Mouse (Mus musculus): ENCODE measurements around the gene Nmnat2.

Gene Nmnat2

DNA sequence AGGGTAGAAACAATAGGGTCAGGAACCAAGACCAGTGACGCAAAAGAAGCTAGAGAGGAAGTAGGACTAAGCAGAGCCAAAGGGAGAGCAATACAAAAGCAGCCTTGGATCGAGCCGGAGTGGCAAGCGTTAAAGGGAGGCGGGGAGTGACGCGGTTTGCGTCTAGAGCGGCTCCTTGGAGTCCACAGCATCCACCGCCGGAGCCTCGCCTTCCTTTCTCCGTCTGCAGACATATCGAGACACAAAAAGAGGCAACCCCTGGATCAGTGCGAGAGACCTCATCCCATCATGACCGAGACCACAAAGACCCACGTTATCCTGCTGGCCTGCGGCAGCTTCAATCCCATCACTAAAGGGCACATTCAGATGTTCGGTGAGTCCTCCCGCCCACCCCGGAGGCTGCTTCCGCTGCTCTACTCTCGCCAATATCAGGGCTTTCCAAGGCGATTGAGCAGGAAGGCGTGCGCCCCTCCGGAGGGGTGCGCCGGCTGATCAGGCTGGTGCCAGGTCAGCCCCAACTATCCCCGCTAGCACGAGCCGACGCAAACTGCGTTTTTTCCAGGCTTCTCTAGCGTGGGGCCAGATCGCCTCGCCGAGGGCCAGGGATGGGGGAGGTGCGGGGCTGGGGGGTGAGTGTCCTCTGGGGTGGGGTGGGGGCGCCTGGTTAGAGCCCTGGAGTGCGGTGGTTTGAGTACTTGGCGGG lies at the start of gene Nmnat2:
Nmnat2 (plus strand) TSS at position 173 of the 703 bp plus-strand sequence.
- peak; percentile 54 for DNase-seq (ENCODE audit: extremely low spot score, low spot score)

DNA sequence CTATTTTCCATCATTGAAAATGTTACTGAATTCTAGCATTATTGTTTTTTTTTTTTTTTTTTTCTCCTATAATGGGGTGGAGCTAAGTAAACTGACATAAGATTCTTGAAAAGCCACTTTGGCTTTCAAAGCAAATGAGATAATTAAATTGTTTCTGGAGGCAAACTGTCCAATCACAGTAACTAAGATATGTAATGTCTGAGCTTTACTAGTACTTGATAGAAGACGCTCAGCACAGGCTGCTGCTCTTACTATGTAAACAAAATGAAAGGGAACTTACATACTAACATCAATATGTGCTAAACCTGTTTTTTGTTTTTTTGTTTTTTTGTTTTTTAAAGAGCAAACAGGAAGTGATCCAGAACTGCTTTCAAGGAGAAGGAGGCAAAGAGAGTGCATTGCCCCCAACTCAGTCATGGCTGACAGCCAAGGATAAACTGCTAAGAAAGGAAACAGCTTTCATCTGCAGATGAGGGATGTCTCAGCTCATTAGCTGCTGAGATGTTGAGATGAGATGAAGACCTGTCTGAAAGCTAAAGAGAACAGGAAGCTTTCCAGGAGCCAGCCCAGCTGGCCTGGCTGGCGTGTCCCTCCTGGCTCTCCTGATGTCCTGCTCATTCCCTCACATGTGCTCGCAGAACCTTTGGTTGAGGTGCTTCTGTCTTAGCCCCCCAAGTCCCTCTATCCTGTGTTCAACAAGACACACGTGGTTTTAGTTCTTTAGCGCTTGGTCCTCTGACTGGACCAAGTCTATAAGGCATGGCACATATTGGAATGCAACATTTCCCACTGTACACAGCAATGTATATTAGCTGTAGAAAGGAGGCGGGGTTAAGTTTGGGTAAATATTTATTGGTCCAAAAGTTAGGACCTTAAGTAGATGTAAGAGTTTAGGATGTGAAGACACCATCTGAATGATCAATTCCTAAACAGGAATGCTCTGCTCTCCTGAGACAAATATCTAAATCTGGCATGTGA lies 41.0 kb upstream of the Nmnat2 start:
- DNase-seq (ENCODE audit: extremely low spot score, low spot score), result no peak

DNA sequence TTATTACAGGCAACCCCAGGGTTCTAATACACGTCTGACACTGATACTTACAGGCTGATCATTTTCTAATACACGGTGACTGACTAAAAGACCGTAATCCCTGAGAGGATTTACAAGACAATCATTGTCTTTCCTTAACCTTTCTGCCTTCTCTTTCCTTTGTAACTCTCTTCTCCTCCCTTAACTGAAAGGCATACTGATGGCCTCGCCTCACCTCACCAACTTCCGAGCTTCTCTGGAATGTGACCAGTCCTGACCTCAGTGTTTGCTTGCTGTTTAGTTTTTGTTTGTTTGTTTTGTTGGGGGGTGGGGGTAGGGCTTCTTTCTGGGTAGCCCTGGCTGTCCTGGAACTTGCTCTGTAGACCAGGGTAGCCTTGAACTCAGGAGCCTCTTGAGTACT lies 39.0 kb upstream of the Nmnat2 start:
- DNase-seq (ENCODE audit: extremely low spot score, low spot score), result no peak

GRCm38 (mm10) chr1:152916936-152917335 lies 37.9 kb upstream of the Nmnat2 start:
- no peak for DNase-seq (ENCODE audit: extremely low spot score, low spot score)

DNA sequence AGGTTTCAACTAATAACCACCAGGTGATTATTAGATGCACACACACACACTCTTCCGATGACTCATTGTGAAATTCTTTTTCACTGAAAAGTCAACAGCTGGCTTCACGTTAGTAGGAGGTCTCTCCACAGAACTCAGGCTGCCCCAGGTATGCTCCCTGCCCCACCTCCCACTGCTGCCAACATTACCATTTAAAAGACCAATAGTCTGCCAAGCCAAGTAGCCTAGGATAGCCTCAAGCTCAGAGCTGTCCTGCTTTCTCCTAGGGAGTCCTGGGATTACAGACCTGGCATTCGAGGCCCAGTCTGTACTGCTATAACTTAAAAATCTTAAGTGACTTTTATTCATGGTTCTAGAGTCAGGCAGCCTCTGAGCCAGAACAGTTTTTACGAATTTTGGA lies 37.2 kb upstream of the Nmnat2 start:
- no peak for DNase-seq (ENCODE audit: extremely low spot score, low spot score)

GRCm38 (mm10) chr1:152921786-152922185 lies 33.0 kb upstream of the Nmnat2 start:
- DNase-seq (ENCODE audit: extremely low spot score, low spot score), result no peak

DNA sequence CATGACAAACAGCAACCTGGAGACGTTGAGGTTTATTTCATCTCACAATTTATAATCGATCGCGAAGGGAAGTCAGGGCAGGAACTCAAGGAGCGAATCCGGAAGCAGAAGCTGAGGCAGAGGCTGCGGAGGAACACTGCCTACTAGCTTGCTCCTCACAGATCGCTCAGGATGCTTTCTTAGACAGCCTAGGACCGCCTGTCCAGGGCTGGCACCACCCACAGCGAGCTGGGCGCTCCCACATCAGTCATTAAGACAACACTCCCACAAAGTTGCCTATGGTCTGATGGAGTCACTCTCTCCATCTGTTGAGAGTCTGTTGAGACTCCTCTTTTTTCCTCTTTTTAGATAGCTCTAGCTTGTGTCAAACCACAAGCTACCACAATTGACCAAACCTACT lies 20.8 kb upstream of the Nmnat2 start:
- DNase-seq (ENCODE audit: extremely low spot score, low spot score), result peak; percentile 16

DNA sequence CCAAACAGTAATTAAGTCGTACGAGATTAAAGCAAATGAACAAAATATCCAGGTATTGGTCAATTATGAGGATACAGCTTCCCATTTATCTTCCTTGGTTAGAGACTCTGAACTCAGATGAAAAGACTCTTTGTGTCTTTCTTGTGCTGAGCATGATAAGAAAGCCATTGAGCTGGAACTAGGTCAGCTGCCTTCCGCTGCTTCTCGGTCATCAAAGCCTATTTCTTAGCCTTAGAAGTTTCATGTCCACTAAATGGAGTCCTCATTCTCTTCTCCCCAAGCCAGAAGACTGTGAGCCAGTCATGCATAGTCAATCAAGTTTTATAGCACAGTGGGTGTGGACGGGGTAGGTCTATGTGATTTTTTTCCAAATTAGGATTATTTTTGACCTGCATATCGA lies 19.3 kb upstream of the Nmnat2 start:
- no peak for DNase-seq (ENCODE audit: extremely low spot score, low spot score)

DNA sequence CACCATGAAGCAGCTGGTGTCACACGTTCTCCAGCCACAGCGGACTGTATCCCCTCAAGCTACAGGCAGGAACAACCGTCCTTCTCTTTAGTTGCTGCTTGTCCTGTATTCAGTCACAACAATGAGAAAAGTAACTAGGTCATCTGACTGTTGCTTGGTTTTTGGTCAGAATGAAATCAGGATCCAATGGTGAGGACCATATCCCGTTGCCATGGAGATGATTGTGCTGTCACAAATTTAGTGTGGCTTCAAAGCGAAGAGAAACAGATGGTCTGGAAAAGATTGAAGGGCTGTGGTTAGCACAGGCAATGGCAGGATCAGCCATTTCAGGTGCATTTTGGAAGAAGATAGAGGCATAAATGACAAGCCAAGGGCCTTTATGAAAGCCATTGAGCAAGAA lies 18.4 kb upstream of the Nmnat2 start:
- no peak for DNase-seq (ENCODE audit: extremely low spot score, low spot score)

GRCm38 (mm10) chr1:152942977-152943376 lies 11.8 kb upstream of the Nmnat2 start:
- no peak for DNase-seq (ENCODE audit: extremely low spot score, low spot score)

DNA sequence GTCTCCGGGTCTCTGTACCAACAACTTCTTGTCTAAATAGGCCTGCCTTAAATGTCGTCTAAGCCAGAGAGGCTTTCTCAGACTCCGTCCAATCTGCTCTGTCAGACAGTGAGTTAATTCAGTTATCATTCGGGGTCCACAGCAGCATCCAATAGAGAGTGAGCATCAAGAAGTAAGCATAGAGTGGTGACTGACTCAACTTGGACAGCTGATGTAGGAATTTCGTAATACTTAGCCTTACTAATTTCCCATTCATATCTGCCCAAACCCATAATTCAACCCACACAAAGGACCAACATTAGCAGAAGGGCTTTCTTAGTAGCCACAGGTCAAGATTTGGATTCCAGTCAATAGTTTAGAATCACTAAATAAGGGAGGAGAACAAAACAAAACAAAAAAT lies 626 bp upstream of the Nmnat2 start:
- no peak for DNase-seq (ENCODE audit: extremely low spot score, low spot score)

DNA sequence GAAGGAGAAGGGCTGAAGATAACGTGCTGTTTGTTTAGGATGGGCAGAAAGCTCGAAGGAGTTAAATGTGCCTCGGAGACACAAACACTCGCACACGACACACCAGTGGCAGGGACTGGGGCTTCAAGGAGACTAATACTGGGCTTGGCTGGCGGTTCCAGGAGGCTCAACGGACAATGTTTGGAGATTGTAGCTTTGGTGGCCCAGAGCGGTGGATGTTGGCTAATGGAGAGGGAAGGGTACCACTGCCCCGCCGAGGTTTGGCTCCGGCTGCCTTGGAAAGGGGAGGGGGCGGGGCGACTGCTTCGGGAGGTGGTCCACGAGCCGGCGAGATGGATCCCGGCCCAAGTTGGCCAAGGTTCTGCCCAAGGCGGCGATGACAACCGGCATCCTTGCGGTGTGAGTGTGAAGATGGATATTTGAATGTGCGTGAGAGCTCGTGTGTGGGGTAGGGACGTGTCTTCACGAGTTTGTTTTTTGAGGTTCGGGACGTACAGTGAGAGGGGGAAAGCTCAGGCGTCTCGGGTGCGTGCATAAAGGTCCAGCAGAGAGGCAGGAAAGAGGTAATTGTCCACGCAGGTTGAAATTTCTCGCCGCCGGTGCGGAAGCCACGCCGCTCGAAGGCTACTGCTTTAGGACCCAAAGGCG lies 895 bp downstream of the Nmnat2 start:
- peak; percentile 48 for DNase-seq (ENCODE audit: extremely low spot score, low spot score)

GRCm38 (mm10) chr1:152956221-152956620 lies 1.4 kb downstream of the Nmnat2 start:
- DNase-seq (ENCODE audit: extremely low spot score, low spot score), result peak; percentile 83

GRCm38 (mm10) chr1:152964344-152964743 lies 9.6 kb downstream of the Nmnat2 start:
- DNase-seq (ENCODE audit: extremely low spot score, low spot score), result no peak

- DNase-seq (ENCODE audit: extremely low spot score, low spot score), result no peak
Measured at GRCm38 (mm10) chr1:152966222-152966621, 11.4 kb downstream of the Nmnat2 start.

DNA sequence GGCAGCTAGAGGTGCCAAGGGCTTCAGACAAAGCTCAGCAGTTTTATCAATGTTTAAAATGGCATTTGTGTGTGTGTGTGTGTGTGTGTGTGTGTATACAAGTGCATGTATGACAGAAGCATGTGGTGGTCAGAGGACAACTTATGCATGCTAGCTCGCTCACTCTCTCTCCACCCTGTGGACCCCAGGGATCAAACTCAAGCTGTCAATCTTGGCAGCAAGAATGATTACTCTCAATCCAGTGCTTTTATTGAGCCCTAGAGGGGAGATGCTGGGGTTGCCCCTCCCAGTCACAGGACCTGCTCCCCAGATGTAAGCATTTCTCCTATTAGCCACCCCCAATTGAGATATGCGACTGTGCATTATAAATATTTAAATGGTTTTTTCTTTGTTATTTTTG lies 11.9 kb downstream of the Nmnat2 start:
- no peak for DNase-seq (ENCODE audit: extremely low spot score, low spot score)

DNA sequence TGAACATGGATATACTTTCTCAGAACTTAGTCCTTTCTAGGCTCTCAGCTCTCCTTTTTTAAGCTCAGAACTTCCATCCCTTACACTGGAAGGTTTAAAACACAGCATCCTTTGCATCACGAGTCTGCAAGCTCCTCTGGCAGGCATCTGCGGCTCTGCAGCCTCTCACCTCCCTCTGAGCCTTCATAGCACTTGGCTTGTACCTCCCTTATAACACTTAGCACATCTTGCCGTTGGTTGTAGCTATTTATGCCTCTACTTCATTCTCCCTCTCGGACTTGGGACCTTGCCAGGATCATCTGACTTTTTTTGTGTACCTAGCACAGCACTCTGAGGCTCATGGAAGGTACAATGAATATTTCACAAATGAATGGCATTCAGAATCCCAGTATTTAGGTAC lies 14.3 kb downstream of the Nmnat2 start:
- no peak for DNase-seq (ENCODE audit: extremely low spot score, low spot score)

DNA sequence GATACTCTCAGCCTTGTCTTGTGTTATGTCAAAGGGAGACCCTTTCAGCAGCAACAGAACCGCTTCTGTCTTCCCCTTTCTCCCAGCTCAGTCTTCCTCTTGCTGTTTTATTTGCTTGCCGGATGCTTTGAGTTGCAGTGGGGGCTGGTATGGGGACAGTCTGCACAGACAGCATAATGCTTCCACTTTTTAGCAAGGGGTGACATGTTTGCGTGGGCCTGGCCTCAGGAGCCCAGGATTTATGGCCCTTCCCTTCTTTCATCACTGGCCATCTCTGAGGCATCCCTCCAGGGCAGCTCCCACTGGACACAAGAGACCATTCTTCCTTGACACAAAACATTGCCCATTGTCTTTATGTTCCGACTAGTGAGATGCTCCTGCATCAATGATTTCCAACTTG lies 18.2 kb downstream of the Nmnat2 start:
- peak; percentile 49 for DNase-seq (ENCODE audit: extremely low spot score, low spot score)

GRCm38 (mm10) chr1:152973421-152973820 lies 18.6 kb downstream of the Nmnat2 start:
- peak; percentile 31 for DNase-seq (ENCODE audit: extremely low spot score, low spot score)

- no peak for DNase-seq (ENCODE audit: extremely low spot score, low spot score)
Measured at GRCm38 (mm10) chr1:152973861-152974260, 19.1 kb downstream of the Nmnat2 start.

GRCm38 (mm10) chr1:152975144-152975543 lies 20.4 kb downstream of the Nmnat2 start:
- no peak for DNase-seq (ENCODE audit: extremely low spot score, low spot score)

DNA sequence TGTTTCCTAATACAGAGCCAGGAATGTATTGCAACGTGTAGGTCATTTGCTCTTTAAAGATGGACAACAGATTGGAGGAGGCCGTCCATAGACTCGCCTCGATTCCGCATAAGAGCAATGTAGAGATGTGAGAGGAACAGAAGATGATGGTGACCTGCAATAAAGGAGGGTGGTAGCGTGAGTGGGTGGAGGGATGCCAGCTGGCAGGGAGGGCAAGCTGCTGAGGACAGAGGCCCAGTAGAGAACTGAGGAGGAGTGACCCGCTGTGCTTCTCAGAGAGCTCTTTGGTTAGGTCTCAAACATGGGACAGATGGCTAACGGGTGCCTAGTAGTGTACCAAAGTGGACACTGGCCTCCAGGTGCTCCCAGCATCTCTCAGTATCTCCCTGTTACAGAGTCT lies 23.9 kb downstream of the Nmnat2 start:
- no peak for DNase-seq (ENCODE audit: extremely low spot score, low spot score)
